Mouse (Mus musculus) v-Abl transformed pro-B cells (cell line): ENCODE data around the gene Cuta.
"Not testable (repeated sequence)": the region's sequence is repeated elsewhere in the genome, so short reads cannot be mapped to it uniquely, and the experiment has no call there.

Experiments used
- in situ Hi-C, 2 experiments: fragments of 400-800 bp; cut with MboI; formaldehyde crosslinking; loops; one replicate each; pipeline ENCODE4 v1.15.1; 2025; ENCODE audit not compliant: unreplicated experiment in 2 of 2

The Cuta gene

DNA sequence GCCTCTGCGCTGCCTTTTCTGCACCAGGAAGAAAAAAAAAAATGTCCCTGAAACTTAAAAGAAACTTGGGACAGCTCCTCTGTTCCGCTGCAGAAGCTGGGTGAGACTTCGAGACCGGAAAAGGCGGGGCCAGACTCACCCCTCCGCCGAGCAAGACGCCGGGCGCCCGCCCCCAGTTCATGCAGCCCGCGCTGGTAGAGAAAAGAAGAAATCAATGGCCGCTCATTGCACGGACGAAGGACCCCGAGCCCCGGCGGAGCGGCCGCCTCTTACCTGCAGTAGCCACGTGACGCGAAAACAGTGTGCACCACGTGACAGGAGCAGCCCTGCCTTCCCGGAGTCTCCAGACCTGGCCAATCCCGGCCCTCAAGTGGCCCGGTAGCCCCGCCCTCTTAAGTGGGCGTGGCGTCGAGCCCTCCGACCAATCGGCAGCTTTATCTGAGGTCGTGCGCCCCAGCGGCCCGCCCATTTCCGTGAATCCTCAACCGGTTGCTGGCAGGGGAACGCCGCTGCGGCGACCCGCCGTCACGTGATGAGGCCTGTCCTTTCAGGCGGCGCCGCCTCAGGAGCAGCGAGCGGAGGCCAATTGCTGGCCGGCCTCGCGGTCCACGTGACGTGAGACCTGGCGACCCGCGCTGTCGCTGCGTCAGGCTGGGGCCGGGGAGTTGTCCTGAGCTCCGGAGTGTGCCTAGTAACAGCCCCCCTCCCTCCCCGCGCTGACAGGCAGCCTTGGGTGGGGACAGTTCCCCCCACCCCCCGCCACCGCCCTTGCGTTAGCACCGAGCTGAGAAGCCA lies at the start of gene Cuta:
TSS of gene Cuta (minus strand) at position 392 of the 795 bp plus-strand sequence.
- in situ Hi-C loops = no loop called here

DNA sequence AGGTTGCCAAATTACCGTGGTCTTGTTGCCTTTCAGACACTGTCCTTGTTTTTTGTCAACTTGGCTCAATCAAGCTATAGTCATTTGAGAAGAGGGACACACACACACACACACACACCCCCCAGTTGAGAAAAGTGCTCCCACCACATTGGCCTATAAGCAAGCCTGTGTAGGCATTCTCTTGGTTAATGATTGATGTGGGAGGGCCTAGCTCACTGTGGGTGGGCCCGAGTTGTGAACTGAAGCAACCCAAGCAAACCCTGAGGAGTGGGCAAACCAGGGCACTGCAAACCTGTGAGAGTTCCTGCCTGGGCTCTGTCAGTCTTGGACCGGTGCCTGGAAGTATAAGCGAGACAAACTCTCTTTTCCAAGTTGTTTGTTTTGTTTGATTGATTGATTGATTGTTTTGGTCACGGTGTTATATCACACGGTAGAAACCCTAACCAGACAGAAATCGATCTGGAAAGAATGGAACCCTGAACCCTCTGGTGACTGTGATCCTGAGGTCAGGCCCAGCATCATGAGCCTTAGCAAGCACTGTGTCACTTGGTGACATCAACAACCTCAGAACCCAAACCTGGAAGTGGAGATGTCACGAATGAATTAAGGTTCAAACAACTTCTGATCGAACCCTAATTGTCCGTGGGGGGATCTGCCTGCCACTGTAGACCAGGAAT lies 46.3 kb upstream of the Cuta start:
- in situ Hi-C loops = no loop called here

DNA sequence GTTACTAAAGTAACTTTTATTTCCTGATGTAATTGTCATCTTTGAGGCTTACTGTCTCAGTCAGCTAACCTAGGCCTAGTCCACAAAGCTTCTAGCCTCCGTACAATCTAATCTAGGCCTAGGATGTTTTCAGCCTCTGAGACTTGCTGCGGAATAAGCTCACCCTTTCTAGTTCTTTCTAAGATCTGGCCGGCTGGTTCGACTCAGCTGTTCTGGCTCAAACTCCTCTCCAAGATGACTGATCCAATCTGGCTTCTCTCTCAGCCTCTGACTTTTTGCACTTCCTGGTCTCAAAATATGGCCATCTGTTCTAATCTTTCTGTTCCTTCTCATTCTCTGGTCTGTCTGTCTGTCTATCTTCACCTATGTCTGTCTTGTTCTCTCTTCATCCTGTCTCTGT lies 44.0 kb upstream of the Cuta start:
- in situ Hi-C loops = loop anchor here in 1 of 2 experiments (5.0 kb wide), 1 partner anchor 41 kb away; the partner anchor contains the start of gene Syngap1

DNA sequence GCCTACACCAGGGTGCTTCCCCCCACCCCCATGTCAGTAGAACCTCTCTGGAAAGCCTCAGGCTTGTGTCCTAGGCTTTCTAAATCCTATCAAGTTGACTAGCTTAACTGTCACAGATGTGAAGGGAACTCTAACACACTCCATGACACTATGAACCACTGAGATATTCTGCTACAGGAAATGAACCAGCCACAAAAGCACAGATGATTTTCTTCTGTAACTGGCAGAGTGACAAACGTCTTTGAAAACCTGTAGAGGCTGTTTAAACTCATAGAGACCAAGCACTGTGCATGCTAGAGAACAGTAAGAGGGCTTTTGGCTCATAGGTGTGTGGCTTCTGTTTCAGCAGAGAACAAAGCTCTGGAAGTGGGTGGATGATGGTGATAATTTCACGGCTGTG lies 41.7 kb upstream of the Cuta start:
- in situ Hi-C loops = loop anchor here in 1 of 2 experiments (5.0 kb wide), 1 partner anchor 39 kb away; the partner anchor contains the start of gene Syngap1

DNA sequence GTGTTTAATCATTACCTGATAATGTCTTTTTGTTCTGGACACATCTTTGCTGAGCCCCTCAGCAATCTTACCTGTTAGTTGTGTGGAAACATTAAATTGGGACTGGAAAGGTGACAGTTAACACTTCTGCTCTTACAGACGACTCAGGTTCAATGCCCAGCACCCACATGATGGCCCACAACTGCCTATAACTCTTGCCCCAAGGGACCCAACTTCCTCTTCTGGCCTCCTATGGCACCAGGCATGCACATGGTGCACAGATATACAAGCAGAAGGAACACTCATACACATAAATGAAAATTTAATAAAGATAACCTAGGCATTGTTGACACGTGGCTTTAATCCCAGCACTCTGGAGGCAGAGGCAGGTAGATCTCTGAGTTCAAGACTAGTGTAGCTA lies 40.1 kb upstream of the Cuta start:
- in situ Hi-C loops = no loop called here

DNA sequence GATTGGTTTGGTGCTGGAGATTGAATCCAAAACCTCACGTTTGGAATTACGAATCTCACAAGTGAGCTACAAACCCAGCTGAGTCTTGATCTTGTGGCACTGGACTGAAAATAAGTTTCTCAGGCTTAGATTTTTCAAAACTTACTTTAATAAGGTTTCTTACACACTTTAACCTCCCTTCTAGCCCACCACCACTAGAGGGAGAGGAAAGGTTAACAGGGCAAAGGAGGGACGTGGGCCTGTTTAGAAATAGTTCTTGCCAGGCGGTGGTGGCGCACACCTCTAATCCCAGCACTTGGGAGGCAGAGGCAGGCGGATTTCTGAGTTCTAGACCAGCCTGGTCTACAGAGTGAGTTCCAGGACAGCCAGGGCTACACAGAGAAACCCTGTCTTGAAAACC lies 38.0 kb upstream of the Cuta start:
- in situ Hi-C loops = not testable (repeated sequence)

DNA sequence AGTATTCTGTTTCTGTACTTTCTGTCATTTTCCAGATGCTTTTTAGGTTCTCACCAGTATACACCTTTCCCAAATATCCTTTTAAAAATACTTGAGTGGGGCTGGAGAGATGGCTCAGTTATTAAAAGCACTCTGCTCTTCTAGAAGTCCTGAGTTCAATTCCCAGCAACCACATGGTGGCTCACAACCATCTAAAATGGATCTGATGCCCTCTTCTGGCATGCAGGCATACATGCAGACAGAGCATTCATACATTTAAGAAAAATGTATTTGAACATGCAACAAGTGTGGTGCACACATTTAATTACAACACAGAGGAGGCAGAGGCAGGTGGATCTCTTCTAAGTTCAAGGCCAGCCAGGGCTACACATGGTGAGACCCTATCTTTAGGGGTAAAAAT lies 36.0 kb upstream of the Cuta start:
- in situ Hi-C loops = no loop called here

DNA sequence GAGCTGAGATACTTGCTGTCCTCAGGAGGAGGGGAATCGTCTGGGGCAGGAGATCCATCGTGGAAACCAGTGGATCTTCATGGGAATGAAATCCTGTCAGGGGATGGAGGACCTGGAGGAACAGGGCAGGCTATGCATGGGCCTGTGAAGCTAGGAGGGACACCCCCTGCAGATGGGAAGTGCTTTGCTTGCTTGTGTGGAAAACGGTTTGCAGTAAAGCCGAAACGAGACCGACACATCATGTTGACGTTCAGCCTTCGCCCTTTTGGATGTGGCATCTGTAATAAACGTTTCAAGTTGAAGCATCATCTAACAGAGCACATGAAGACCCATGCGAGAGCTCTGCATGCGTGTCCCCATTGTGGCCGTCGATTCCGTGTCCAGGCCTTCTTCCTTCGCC lies 35.2 kb upstream of the Cuta start:
- in situ Hi-C loops = no loop called here

DNA sequence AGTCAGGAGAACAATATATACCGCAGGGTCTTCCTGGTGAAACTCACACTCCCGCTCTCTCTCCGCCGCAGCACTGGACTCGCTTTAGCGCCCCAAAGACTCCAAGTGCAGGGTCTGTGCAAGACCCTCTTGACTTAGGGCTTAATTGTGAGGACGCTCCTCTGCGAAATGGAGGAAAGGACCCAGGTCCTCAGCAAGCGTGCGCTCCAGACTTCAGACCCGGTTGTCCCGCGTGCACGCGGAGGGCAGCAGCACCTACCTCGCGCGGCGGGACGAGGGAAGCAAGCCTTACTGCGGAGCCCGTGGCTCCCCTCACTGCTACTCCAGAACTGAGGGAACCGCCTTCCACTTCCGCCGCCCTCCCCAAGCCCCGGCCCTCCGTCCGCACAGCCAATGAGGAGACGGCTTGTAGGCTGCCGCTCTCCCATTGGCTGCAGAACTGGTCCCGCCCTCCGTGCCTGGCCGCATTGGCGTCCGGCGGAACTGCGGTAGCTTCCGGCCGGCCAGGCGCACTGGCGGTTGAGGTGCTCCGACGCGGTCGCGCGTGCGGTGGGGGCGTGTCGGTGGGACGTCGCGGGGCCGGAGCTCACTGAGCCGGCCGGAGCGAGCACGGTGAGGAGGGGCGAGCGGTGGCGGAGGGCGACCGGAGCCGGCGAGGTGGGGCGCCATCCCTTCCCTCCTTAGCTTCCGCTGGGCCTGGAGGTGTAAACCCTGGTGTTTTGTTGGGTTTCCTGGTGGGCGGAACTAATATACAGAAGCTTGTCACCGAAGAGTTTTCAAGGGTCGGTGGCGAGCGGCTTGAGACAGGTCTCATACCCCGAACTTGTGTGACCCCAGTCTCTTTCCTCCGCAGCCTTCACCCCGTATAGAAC lies 33.6 kb upstream of the Cuta start, which contains the start of gene Zbtb9:
TSS of gene Zbtb9 (plus strand) at position 465 of the 872 bp plus-strand sequence.
- in situ Hi-C loops = no loop called here

DNA sequence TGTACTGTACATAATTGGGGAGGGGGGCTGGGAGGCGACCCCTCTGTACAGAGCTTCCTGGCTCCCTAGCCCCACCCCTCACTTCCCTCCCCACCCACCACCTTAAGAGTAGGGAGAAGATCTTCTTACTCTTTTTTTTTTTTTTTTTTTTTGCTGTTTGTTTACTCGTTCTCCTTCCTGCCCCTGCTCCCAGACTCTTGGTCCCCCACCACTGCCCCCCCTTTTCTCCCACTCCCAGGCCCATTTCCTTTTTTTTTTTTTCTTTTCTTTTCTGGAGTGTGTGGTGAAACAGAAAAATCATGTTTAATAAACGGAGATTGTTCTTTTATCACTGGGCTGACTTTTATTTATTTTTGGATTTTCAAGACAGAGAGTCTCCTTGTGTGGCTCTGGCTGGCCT lies 32.7 kb upstream of the Cuta start:
- in situ Hi-C loops = no loop called here

DNA sequence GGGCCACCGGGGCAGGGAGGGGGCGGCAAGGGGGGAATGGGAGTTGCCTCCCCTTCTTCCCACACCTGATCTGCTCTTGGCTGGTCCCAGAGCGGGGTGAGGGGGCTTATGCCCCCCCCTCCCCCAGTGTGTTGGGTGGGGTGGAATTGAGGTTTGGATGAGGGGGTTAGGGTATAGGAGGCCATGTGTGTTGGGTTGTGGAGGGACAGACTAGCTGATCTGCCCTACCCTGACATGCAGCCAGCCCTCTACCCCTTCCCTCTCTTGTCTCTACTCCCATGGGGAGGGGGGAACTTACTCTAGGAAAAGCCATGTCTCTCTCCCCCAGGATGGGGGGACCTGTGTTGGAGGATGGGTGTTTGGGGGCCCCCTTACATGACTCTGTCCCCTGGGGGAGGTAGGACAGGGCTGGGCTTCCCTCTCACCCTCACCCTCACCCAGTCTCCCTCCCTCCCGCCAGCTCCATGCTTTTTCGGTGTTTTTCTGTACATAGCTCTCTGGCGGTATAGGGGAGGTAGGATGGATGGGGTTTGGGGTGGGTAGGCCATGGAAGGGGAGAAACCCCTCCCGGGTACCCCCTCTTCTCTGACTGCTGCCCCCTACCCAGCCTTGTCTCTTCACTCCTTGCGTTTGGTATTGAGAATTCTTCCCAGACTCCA lies 32.0 kb upstream of the Cuta start:
- in situ Hi-C loops = no loop called here

DNA sequence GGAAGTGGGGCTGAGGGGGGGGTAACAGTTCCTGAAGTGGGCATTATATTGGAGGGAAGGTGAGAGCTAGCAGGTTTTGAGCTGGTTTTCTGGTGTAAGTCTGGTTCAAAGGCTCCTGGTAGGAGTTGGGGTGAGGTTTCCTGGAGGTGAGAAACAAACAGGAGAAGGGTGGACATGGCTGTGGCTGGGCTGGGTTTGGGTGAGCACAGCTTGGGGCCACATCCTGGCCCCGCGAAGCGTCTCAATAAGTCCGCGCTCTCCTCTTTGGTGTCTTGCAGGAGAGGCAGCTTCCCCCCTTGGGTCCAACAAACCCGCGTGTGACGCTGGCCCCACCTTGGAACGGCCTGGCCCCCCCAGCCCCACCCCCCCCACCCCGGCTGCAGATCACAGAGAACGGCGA lies 30.9 kb upstream of the Cuta start:
- in situ Hi-C loops = no loop called here

DNA sequence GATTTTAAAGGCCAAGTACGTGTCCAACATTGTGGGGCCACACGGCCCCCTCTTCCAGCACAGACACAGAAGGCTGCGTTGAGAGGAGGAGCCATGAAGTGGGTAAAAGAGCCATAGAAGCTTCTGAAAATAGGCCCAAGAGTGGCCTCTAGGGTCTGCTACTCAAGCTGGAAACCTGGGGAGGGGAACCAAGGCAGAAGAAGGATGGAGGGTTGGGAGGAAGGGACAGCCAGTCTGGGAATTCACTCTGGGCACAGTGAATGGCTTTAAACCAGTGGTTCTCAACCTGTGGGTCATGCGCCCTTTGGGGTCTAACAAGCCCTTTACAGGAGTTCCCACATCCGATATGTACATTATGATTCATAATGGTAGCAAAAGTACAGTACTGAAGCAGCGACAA lies 29.9 kb upstream of the Cuta start:
- in situ Hi-C loops = no loop called here

DNA sequence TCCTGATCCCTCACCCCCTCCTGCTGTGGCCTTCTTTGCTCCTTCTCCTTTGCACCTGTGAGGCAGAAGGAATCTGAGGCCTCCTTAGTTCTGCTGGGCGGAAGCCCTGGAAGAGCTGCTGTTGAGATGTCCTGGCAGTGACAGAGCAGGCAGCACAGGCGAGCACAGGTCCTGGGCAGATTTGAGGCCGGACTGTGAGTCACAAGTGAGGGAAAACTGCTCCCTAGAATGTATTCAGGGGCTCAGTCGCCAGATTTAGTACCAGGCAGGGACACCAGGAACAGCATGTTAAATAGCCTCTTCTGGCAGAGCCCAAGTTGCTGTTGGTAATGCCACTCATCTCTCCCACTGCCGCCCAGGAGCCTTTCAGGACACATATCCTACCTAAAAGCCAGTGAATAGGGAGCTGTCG lies 28.8 kb upstream of the Cuta start:
- in situ Hi-C loops = no loop called here

DNA sequence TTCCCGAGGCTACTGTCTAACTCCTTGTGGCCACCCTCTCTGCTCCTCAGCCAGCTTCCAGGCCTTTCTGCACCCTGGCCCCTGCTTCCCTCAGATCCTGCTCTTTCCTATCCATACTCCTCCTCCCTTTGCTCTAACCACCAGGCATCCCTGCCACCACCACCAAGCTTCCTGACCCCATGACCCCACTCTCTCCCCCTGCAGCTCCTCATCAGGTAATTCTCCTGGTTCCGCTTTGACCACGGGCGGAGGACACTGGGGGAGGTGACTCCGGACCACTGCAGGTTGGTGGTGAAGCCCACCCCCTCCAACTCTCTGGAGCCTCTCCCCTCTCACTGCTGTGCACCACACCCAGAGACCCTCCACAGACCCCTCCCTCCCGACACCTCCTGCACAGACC lies 28.1 kb upstream of the Cuta start:
- in situ Hi-C loops = no loop called here

DNA sequence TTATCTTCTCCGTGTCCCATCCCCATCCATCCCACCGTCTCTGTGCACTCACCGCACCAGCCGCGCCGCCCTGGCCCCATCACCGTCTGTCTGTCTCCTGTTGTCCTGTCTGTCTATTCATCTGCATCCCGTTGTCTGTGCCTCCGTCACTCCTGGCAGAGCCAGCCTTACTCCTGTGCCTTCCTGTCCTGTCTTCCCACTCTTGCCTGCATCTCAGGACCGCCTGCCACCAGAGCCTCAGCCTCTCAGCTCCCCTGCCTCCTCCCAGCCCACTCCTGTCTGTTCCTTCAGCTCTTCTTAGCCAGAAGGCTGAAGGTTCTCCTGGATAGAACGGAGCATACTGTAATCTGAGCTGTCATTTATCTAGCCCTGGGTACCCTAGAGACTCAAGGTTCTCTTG lies 27.6 kb upstream of the Cuta start:
- in situ Hi-C loops = no loop called here

DNA sequence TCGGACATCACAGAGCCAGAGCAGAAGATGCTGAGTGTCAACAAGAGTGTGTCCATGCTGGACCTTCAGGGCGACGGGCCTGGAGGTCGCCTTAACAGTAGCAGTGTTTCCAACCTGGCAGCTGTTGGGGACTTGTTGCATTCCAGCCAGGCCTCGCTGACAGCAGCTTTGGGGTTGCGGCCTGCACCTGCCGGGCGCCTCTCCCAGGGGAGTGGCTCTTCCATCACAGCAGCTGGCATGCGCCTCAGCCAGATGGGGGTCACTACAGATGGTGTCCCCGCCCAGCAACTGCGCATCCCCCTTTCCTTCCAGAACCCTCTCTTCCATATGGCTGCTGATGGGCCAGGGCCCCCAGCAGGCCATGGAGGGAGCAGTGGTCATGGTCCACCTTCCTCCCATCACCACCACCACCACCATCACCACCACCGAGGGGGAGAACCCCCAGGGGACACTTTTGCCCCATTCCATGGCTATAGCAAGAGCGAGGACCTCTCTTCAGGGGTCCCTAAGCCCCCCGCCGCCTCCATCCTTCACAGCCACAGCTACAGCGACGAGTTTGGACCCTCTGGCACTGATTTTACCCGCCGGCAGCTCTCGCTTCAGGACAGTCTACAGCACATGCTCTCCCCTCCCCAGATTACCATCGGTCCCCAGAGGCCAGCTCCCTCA lies 22.3 kb upstream of the Cuta start:
- in situ Hi-C loops = no loop called here

DNA sequence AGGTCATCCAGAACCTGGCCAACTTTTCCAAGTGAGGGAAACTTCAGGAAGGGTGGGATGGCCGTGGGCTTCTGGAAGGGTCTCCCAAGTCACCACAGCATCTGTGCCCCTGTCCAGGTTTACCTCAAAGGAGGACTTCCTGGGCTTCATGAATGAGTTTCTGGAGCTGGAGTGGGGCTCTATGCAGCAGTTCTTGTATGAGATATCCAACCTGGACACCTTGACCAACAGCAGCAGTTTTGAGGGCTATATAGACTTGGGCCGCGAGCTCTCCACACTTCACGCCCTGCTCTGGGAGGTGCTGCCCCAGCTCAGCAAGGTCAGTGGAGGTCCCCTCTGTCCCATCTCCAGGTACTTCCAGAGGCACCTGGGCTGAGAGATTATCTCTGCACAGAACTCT lies 20.4 kb upstream of the Cuta start:
- in situ Hi-C loops = no loop called here

DNA sequence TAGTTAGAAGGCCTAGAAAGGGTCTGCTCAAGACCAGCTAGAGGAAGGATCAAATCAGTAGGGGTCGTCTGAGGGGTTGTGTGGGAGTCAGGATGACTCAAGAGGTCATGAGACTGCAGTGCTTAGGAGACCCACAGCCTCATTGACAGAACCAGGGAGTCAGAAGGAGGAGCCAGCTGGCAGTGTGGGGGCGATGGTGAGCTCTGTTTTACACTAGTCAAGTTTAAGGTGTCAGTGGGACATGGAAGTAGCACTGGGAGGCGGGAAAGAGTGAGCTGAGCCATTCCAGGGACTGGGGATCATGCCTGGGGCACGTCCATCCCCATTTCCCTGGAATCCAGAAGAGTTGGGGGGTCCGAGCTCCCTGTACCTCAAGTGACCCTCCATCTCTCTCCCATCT lies 19.5 kb upstream of the Cuta start:
- in situ Hi-C loops = no loop called here

DNA sequence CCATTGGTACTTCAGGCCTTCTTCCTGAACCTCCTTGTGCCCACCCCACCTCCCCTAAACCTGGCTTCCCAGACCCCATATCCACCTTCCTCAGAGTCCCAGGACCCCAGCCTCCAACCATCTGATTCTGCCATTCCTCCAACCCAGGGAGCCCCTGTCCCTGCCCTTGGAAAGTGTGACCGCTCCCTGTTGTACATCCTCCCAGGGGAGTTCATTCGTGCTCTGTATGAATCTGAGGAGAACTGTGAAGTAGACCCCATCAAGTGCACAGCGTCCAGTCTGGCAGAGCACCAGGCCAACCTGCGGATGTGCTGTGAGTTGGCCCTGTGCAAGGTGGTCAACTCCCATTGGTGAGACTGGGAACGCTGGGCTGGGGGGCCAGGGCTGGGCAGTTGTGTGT lies 18.5 kb upstream of the Cuta start:
- in situ Hi-C loops = no loop called here
